Mouse (Mus musculus) heart, postnatal 0 days (tissue): ENCODE data around the gene Gm42791. TPM values are rescaled to one million over a fixed set of nuclear protein-coding genes. Genes with fewer than 3 reads are reported as not detected.

Source experiments
- ATAC-seq: fragments of 200-750 bp; cut with Nextera tagmentation; 2 replicates; pipeline ENCODE4 v1.8.0; 2017; ENCODE audit warnings: low read depth, moderate number of reproducible peaks, moderate library complexity; ENCODE audit not compliant: insufficient read depth
- DNase-seq: peaks from one replicate; pipeline ENCODE4 v3.0.0-alpha.2; 2016; ENCODE audit warnings: low spot score
- H3K27ac ChIP-seq: fragments of 300-500 bp; sonication (generic); 2 replicates; pipeline ENCODE4 v1.5.1; 2014; ENCODE audit warnings: low read depth, mild to moderate bottlenecking
- H3K27me3 ChIP-seq: fragments of 300-500 bp; sonication (generic); 2 replicates; pipeline ENCODE4 v1.6.1; 2014; ENCODE audit warnings: low read length, mixed read lengths; ENCODE audit not compliant: control insufficient read depth, insufficient read depth
- H3K36me3 ChIP-seq: fragments of 300-500 bp; sonication (generic); replicated peaks from 2 replicates; pipeline ENCODE4 v1.6.1; 2014; ENCODE audit warnings: low read length, mixed read lengths; ENCODE audit not compliant: control insufficient read depth, insufficient read depth
- H3K4me1 ChIP-seq: fragments of 300-500 bp; sonication (generic); 2 replicates; pipeline ENCODE4 v1.6.1; 2014; ENCODE audit warnings: antibody characterized with exemption; ENCODE audit not compliant: control insufficient read depth, insufficient read depth
- H3K4me2 ChIP-seq: fragments of 300-500 bp; sonication (generic); 2 replicates; pipeline ENCODE4 v1.6.1; 2014; ENCODE audit warnings: low read depth, mild to moderate bottlenecking, low read length, moderate library complexity
- H3K4me3 ChIP-seq: fragments of 300-500 bp; sonication (generic); 2 replicates; pipeline ENCODE4 v1.5.1; 2014; ENCODE audit warnings: low read depth, low read length
- H3K9ac ChIP-seq: fragments of 300-500 bp; sonication (generic); replicated peaks from 2 replicates; pipeline ENCODE4 v1.6.1; 2014; ENCODE audit warnings: low read depth, low read length, mixed read lengths
- H3K9me3 ChIP-seq: fragments of 300-500 bp; sonication (generic); replicated peaks from 2 replicates; pipeline ENCODE4 v1.6.1; 2016; ENCODE audit warnings: low read length; ENCODE audit not compliant: control insufficient read depth
- CTCF ChIP-seq: IDR thresholded peaks from 2 replicates; pipeline ENCODE4 v1.5.1; 2016; ENCODE audit warnings: antibody characterized with exemption, control low read depth, low read depth
- EP300 ChIP-seq: IDR thresholded peaks from 2 replicates; pipeline ENCODE4 v1.6.1; 2016; ENCODE audit warnings: antibody characterized with exemption, low read depth
- WGBS: fragments of 180-500 bp; shearing (Covaris S2); extraction: QIAGEN DNeasy Blood & Tissue Kit; methylation state at CpG from one replicate; pipeline ENCODE4 v1.1.7; 2014; 5-methylcytosine and 5-hydroxymethylcytosine counted together
- polyA plus RNA-seq: library from polyadenylated mRNA; unstranded; fragments of >200 nt; fragmentation: Nextera tagmentation; extraction: Ambion mirVana; gene quantifications from 2 replicates; pipeline ENCODE4 v1.2.1, GENCODE M21; 2015
- total RNA-seq: library from RNA; depleted of rRNA; stranded (reverse); fragments of >200 nt; gene quantifications from 2 replicates; pipeline ENCODE4 v1.2.3, GENCODE M21; 2014; ENCODE audit warnings: low replicate concordance

Gene Gm42791
- total and polyA plus RNA-seq, 2 experiments from 2014 or later: 1.00 TPM; not detected in 1

DNA sequence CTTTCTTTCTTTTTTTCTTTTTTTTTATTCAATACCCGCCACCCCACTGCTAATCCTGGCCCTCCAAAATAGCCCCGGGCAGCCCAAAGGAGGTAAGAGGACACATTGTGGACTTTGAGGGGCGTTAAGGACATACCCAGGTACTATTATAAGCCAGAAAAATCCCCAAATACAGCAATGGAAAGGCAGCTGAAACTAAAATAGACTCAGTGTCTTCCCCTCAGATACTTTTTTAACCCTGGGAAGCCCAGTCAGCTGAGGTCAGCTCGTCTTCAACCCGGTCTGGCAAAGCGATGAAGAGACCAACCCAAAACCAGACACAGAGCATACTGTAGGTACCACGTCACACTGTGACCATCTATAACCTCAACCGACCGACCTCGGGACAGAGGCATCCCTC lies 51.5 kb downstream of the Gm42791 start:
- Histone ChIP-seq H3K9me3 (peaks cover 5% of the 10 kb centered on the region; the same call in 1 of the 2 replicates), H3K27ac (no peak overlapping the region), H3K9ac (no peak overlapping the region), H3K4me3 (no peak overlapping the region), H3K27me3 (no peaks in the 10 kb centered on the region), H3K36me3 (no peaks in the 10 kb centered on the region), H3K4me1 (no peaks in the 10 kb centered on the region), H3K4me2 (no peak overlapping the region)
- ATAC-seq (no peak), DNase-seq (no peak)
- WGBS: 78% methylated on average over 10 of the region's 10 CpGs
- TF ChIP-seq EP300: no peak

DNA sequence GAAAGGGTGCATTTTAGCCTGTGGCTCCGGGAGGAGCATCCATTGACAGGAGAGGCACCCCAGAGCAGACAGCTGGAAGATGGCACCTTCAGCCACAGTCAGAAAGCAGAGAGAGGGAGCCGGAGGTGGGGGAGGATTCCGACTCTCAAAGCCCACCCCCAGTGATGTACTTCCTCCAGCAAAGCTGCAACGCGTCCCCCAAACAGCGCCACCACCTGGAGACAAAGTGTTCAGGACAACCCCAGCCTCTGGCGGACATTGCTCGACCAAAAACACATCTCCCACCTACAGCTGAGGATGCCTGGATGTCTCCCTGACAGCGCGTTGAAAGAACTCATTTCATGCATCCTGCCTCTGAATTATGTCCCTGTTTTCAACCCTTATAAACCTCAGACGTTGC lies 52.0 kb downstream of the Gm42791 start:
- TF ChIP-seq EP300 (no peak), CTCF (no peak)
- DNase-seq: no peak
- no peak overlapping the region for H3K27ac ChIP-seq
- no peak for ATAC-seq
- no peak overlapping the region for H3K4me2 ChIP-seq
- H3K9me3 ChIP-seq: peaks cover 5% of the 10 kb centered on the region; the same call in 1 of the 2 replicates
- no peaks in the 10 kb centered on the region for H3K27me3 ChIP-seq
- no peaks in the 10 kb centered on the region for H3K4me1 ChIP-seq
- H3K36me3 ChIP-seq: no peaks in the 10 kb centered on the region
- 75% methylated on average over 11 of the region's 11 CpGs for WGBS
- H3K9ac ChIP-seq: no peak overlapping the region
- H3K4me3 ChIP-seq: no peak overlapping the region

DNA sequence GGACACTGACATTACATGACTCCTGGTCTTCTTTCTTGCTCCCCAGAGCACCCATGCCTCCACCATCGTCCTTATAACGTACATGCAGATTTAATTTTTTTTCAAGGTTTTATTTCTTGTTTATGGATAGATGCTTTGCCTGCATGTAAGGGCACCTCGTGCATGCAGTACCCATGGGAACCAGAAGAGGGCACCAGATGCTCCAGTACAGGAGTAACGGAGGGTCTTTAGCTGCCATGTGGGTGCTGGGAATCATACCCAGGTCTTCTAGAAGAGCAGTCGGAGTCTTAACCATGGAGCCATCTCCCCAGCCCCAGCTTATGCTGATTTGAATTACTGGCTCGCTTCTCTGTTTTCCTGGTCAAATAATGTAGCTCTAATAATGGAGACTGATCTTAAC lies 52.6 kb downstream of the Gm42791 start:
- DNase-seq (no peak), ATAC-seq (no peak)
- Histone ChIP-seq H3K27ac (no peak overlapping the region), H3K4me1 (no peaks in the 10 kb centered on the region), H3K9me3 (peaks cover 5% of the 10 kb centered on the region; the same call in 1 of the 2 replicates), H3K36me3 (no peaks in the 10 kb centered on the region), H3K4me2 (no peak overlapping the region), H3K27me3 (no peaks in the 10 kb centered on the region), H3K4me3 (no peak overlapping the region), H3K9ac (no peak overlapping the region)
- no peak for TF ChIP-seq EP300
- TF ChIP-seq CTCF: peak; percentile 20; the same call in 1 of the 2 replicates
- WGBS: 93% methylated on average over 6 of the region's 6 CpGs

DNA sequence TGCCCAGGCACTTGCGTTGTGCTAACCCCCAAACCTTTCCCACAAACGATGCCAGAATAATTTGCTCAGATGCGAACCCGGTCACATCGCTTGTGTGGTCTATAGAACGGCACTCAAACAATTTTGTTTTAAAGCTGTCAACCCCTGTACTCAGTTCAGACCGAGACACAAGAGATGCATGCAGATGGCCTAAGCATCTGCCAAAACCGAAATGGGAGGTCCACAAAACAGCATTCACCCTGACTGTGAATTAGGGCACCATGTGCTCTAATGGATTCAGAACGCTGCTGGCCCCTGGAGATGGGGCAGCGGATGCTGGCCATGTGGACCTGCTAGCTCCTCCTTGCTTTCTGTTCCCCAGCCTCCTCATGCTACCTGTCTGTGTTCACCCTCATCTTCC lies 53.1 kb downstream of the Gm42791 start:
- WGBS: 88% methylated on average over 10 of the region's 10 CpGs
- H3K36me3 ChIP-seq: no peaks in the 10 kb centered on the region
- no peaks in the 10 kb centered on the region for H3K27me3 ChIP-seq
- ATAC-seq (no peak), DNase-seq (no peak)
- no peak overlapping the region for H3K27ac ChIP-seq
- H3K4me1 ChIP-seq: no peaks in the 10 kb centered on the region
- no peak overlapping the region for H3K9ac ChIP-seq
- no peak for TF ChIP-seq EP300
- no peak for TF ChIP-seq CTCF
- H3K9me3 ChIP-seq: 0 out of 2 replicates have a peak, but pooled peaks cover under 1% of the 10 kb centered on the region
- H3K4me2 ChIP-seq: no peak overlapping the region
- H3K4me3 ChIP-seq: no peak overlapping the region

DNA sequence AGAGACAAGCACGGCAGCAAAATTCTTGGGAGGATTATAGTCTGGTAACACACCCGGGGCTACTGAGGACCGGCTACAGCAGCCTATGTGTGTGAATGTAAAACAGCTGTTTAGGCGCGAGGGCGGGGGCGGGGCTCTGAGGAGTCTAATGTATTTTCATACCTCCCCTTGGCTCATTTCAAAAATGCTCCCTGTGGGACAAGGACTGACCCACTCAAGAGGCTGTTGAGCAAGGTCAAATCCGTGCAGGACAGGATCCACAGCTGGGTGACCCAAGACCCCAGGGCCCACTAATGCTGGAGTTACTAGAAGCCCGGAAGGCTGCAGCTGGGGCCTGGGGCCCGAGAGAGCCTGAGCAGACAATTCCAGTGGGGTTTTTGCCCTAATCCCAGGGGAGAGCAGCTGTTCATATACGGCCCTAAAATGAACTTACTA lies 55.0 kb downstream of the Gm42791 start:
- no peak overlapping the region for H3K4me2 ChIP-seq
- H3K4me3 ChIP-seq: no peak overlapping the region
- no peak overlapping the region for H3K9ac ChIP-seq
- no peaks in the 10 kb centered on the region; the same call in 1 of the 2 replicates for H3K9me3 ChIP-seq
- ATAC-seq: no peak
- no peak for DNase-seq
- H3K36me3 ChIP-seq: no peaks in the 10 kb centered on the region
- no peak overlapping the region for H3K27ac ChIP-seq
- no peak for TF ChIP-seq CTCF
- TF ChIP-seq EP300: no peak
- WGBS: 61% methylated on average over 11 of the region's 11 CpGs
- no peaks in the 10 kb centered on the region for H3K4me1 ChIP-seq
- H3K27me3 ChIP-seq: no peaks in the 10 kb centered on the region

DNA sequence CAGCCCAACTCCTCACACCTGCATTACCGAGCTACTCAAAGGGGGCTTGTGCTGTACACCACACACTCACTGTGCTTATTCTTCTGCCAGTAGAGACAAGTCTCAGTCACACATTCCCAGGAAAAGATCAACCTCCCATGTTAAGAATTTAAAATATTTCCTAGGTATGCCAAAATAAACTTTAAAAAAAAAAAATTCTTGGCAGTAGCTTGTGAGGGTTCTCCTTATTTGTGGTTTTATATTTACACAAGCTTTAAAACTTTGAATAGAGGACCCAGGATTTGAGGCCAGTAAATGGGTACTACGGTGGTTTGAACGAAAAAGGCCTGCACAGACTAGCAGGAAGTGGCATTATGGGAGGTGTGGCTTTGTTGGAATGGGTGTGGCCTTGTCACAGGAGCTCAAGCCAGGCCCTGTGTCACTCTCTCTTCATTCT lies 58.4 kb downstream of the Gm42791 start:
- DNase-seq: no peak
- 67% methylated on average over 3 of the region's 3 CpGs for WGBS
- Histone ChIP-seq H3K4me3 (no peak overlapping the region), H3K4me2 (no peak overlapping the region), H3K9me3 (no peaks in the 10 kb centered on the region; the same call in 1 of the 2 replicates), H3K36me3 (no peaks in the 10 kb centered on the region), H3K4me1 (no peaks in the 10 kb centered on the region), H3K9ac (no peak overlapping the region), H3K27me3 (no peaks in the 10 kb centered on the region), H3K27ac (no peak overlapping the region)
- ATAC-seq: no peak
- TF ChIP-seq CTCF: no peak
- TF ChIP-seq EP300: no peak
